Mouse (Mus musculus) forebrain, embryonic 11.5 days (tissue): ENCODE measurements around the gene Cpxm2. TPM values are rescaled to one million over a fixed set of nuclear protein-coding genes. Genes with fewer than 3 reads are reported as not detected.

Source experiments
- ATAC-seq: fragments of 200-750 bp; cut with Nextera tagmentation; replicated peaks from 2 replicates; pipeline ENCODE4 v1.8.0; 2017; ENCODE audit warnings: moderate TSS enrichment; ENCODE audit not compliant: low FRiP score
- DNase-seq: peaks from one replicate; pipeline ENCODE4 v3.0.0-alpha.2; 2017; ENCODE audit warnings: low spot score
- H3K27ac ChIP-seq: fragments of 300-500 bp; sonication (generic); 2 replicates; pipeline ENCODE4 v1.5.1; 2014; ENCODE audit warnings: low read depth, low read length
- H3K27me3 ChIP-seq: fragments of 300-500 bp; sonication (generic); 2 replicates; pipeline ENCODE4 v1.6.1; 2014; ENCODE audit warnings: mild to moderate bottlenecking, low read length, mixed read lengths; ENCODE audit not compliant: control insufficient read depth, insufficient read depth
- H3K36me3 ChIP-seq: fragments of 300-500 bp; sonication (generic); 2 replicates; pipeline ENCODE4 v1.6.1; 2014; ENCODE audit warnings: mild to moderate bottlenecking, low read length, moderate library complexity, mixed read lengths; ENCODE audit not compliant: control insufficient read depth, insufficient read depth
- H3K4me1 ChIP-seq: fragments of 300-500 bp; sonication (generic); replicated peaks from 2 replicates; pipeline ENCODE4 v1.6.1; 2014; ENCODE audit warnings: low read length, mixed read lengths; ENCODE audit not compliant: control insufficient read depth, insufficient read depth
- H3K4me2 ChIP-seq: fragments of 300-500 bp; sonication (generic); 2 replicates; pipeline ENCODE4 v1.6.1; 2014; ENCODE audit warnings: low read depth, mild to moderate bottlenecking, low read length, moderate library complexity, mixed read lengths; ENCODE audit not compliant: severe bottlenecking
- H3K4me3 ChIP-seq: fragments of 300-500 bp; sonication (generic); 2 replicates; pipeline ENCODE4 v1.5.1; 2014; ENCODE audit warnings: low read depth, low read length
- H3K9ac ChIP-seq: fragments of 300-500 bp; sonication (generic); 2 replicates; pipeline ENCODE4 v1.6.1; 2014; ENCODE audit warnings: low read length
- H3K9me3 ChIP-seq: fragments of 300-500 bp; sonication (generic); 2 replicates; pipeline ENCODE4 v1.6.1; 2016; ENCODE audit warnings: low read length, mixed read lengths; ENCODE audit not compliant: control insufficient read depth
- WGBS: fragments of 180-500 bp; shearing (Covaris S2); extraction: QIAGEN DNeasy Blood & Tissue Kit; methylation state at CpG from one replicate; pipeline ENCODE4 v1.1.7; 2014; 5-methylcytosine and 5-hydroxymethylcytosine counted together
- polyA plus RNA-seq: library from polyadenylated mRNA; unstranded; fragments of >200 nt; fragmentation: Nextera tagmentation; extraction: Ambion mirVana; gene quantifications from 2 replicates; pipeline ENCODE4 v1.2.1, GENCODE M21; 2014

The Cpxm2 gene
- polyA plus RNA-seq, 1 experiment from 2014 or later: 3.7 TPM

- no peaks in the 10 kb centered on the region for H3K9me3 ChIP-seq
- no peak for DNase-seq
- WGBS: 90% methylated on average over 7 of the region's 7 CpGs
- no peak overlapping the region for H3K27ac ChIP-seq
- H3K4me3 ChIP-seq: no peak overlapping the region
- no peaks in the 10 kb centered on the region for H3K36me3 ChIP-seq
- no peaks in the 10 kb centered on the region for H3K4me1 ChIP-seq
- H3K4me2 ChIP-seq: no peak overlapping the region
- no peaks in the 10 kb centered on the region for H3K27me3 ChIP-seq
- H3K9ac ChIP-seq: no peak overlapping the region
- ATAC-seq: no peak
These were observed 31.3 kb downstream of the Cpxm2 start for GRCm38 (mm10) chr7:132123211-132123610.

- no peak overlapping the region for H3K4me3 ChIP-seq
- DNase-seq (no peak), ATAC-seq (no peak)
- 83% methylated on average over 4 of the region's 4 CpGs for WGBS
- no peak overlapping the region for H3K27ac ChIP-seq
- H3K9me3 ChIP-seq: no peaks in the 10 kb centered on the region
- no peaks in the 10 kb centered on the region for H3K36me3 ChIP-seq
- H3K4me1 ChIP-seq: no peaks in the 10 kb centered on the region
- H3K4me2 ChIP-seq: no peak overlapping the region
- H3K27me3 ChIP-seq: no peaks in the 10 kb centered on the region
- H3K9ac ChIP-seq: no peak overlapping the region
These were observed 34.7 kb downstream of the Cpxm2 start for GRCm38 (mm10) chr7:132119817-132120216.

- Histone ChIP-seq H3K27me3 (no peaks in the 10 kb centered on the region; the same call in 1 of the 2 replicates), H3K36me3 (no peaks in the 10 kb centered on the region), H3K4me3 (no peak overlapping the region), H3K4me2 (no peak overlapping the region), H3K4me1 (no peaks in the 10 kb centered on the region), H3K27ac (no peak overlapping the region), H3K9me3 (no peaks in the 10 kb centered on the region), H3K9ac (no peak overlapping the region)
- DNase-seq (no peak), ATAC-seq (no peak)
- WGBS: 73% methylated on average over 5 of the region's 5 CpGs
These were observed 42.8 kb downstream of the Cpxm2 start for GRCm38 (mm10) chr7:132111770-132112169.

GRCm38 (mm10) chr7:132110308-132110707, 44.2 kb downstream of the Cpxm2 start:
- DNase-seq (no peak), ATAC-seq (no peak)
- H3K4me2 ChIP-seq: no peak overlapping the region
- no peaks in the 10 kb centered on the region for H3K4me1 ChIP-seq
- no peaks in the 10 kb centered on the region for H3K36me3 ChIP-seq
- WGBS: 72% methylated on average over 3 of the region's 3 CpGs
- H3K4me3 ChIP-seq: no peak overlapping the region
- H3K27ac ChIP-seq: no peak overlapping the region
- H3K27me3 ChIP-seq: no peaks in the 10 kb centered on the region; the same call in 1 of the 2 replicates
- no peak overlapping the region for H3K9ac ChIP-seq
- H3K9me3 ChIP-seq: no peaks in the 10 kb centered on the region

GRCm38 (mm10) chr7:132106891-132107290, 47.6 kb downstream of the Cpxm2 start:
- Histone ChIP-seq H3K4me2 (no peak overlapping the region), H3K9me3 (no peaks in the 10 kb centered on the region), H3K36me3 (no peaks in the 10 kb centered on the region), H3K9ac (no peak overlapping the region), H3K4me1 (no peaks in the 10 kb centered on the region), H3K27ac (no peak overlapping the region), H3K27me3 (no peaks in the 10 kb centered on the region), H3K4me3 (no peak overlapping the region)
- ATAC-seq: no peak
- WGBS: 85% methylated on average over 4 of the region's 4 CpGs
- no peak for DNase-seq

DNA sequence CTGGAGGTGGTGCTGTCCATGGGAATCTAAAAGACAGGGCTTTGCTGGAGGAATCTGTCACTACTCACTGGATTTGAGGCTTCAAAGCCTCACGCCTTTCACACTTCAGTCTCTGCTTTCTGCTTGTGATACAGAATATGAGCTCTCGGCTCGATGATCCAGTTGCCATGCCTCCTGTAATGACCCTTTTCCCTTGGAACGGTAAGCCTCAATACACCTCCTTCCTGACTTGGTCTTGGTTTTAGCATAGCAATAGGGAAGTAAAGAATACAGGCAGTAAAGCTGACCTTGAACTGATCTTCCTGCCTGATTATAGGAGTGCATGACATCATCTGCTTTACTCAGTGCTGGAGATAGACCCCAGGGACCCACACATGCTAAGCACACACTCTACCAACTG, 49.2 kb downstream of the Cpxm2 start:
- Histone ChIP-seq H3K36me3 (no peaks in the 10 kb centered on the region), H3K27ac (no peak overlapping the region), H3K9me3 (no peaks in the 10 kb centered on the region), H3K4me2 (no peak overlapping the region), H3K27me3 (no peaks in the 10 kb centered on the region), H3K4me1 (no peaks in the 10 kb centered on the region), H3K9ac (no peak overlapping the region), H3K4me3 (no peak overlapping the region)
- WGBS: 90% methylated on average over 4 of the region's 4 CpGs
- no peak for DNase-seq
- no peak for ATAC-seq

DNA sequence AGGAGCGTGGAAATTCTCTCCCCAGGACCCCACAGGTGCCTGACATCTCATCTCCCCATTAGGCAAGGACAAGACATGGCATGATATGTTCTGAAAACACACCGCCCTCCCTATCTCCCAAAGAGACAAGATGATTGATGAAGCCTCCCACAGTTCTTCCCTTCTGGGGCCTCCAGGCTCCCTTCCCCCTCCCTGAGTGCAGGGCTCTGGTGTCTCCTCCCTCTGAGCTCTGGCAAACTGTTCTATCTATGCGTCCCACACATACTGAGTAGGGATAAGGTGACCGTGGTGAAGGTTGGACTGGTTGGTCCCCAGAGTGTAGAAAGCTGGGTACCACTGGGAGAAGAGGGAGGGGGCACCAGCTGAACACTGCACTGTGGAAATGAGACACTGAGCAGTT, 56.1 kb downstream of the Cpxm2 start:
- H3K4me2 ChIP-seq: no peak overlapping the region
- H3K9ac ChIP-seq: no peak overlapping the region
- no peaks in the 10 kb centered on the region for H3K4me1 ChIP-seq
- 90% methylated on average over 4 of the region's 4 CpGs for WGBS
- H3K27ac ChIP-seq: no peak overlapping the region
- ATAC-seq (no peak), DNase-seq (no peak)
- no peaks in the 10 kb centered on the region for H3K27me3 ChIP-seq
- H3K4me3 ChIP-seq: no peak overlapping the region
- no peaks in the 10 kb centered on the region for H3K36me3 ChIP-seq
- H3K9me3 ChIP-seq: no peaks in the 10 kb centered on the region

GRCm38 (mm10) chr7:132094666-132095065, 59.9 kb downstream of the Cpxm2 start:
- Histone ChIP-seq H3K9me3 (no peaks in the 10 kb centered on the region), H3K4me3 (no peak overlapping the region), H3K36me3 (no peaks in the 10 kb centered on the region), H3K4me1 (no peaks in the 10 kb centered on the region), H3K4me2 (no peak overlapping the region), H3K27ac (no peak overlapping the region), H3K9ac (no peak overlapping the region), H3K27me3 (no peaks in the 10 kb centered on the region)
- 83% methylated on average over 7 of the region's 7 CpGs for WGBS
- ATAC-seq (no peak), DNase-seq (no peak)

GRCm38 (mm10) chr7:132091551-132091950, 63.0 kb downstream of the Cpxm2 start:
- 93% methylated on average over 7 of the region's 7 CpGs for WGBS
- ATAC-seq (no peak), DNase-seq (no peak)
- H3K27ac ChIP-seq: no peak overlapping the region
- H3K27me3 ChIP-seq: no peaks in the 10 kb centered on the region
- no peaks in the 10 kb centered on the region for H3K36me3 ChIP-seq
- H3K9ac ChIP-seq: no peak overlapping the region
- H3K4me3 ChIP-seq: no peak overlapping the region
- H3K4me1 ChIP-seq: no peaks in the 10 kb centered on the region
- H3K9me3 ChIP-seq: no peaks in the 10 kb centered on the region
- H3K4me2 ChIP-seq: no peak overlapping the region
